Mouse (Mus musculus): Measurements from ENCODE around the gene Cotl1.

Gene Cotl1

GRCm38 (mm10) chr8:119786871-119787270, 53.5 kb downstream of the Cotl1 start:
- DNase-seq (ENCODE audit: low spot score) = no peak

DNA sequence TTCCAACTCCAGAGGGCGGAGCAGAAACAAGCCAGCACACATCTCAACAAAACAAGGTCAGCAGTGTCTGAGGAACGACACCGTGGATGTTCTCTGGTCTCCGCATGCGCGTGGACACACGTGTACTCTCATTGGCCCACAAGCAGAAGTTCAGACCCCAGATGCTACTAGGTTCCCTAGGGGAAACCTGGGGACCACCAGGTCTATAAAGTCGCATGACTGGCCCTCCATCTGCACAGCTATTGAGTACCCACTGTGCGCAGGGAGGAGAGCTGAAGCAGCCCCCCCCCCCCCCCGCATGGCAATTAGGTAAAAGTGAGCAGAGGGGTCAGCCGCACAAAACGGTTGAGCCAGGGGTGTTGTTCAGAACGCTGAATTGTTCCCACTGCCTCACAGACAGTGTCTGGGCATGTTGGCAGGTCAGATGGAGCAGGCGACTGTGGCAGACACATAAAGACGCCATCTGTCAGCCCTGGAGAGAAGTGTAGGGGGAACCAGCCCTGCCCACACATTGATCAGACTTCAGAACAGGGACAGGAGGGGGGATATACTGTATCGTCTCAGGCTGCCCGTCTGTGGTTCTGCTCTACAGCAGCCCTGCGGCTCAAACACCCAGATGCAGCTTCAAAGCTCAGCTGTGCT, 54.5 kb downstream of the Cotl1 start:
- peak; percentile 59 for DNase-seq (ENCODE audit: low spot score)

DNA sequence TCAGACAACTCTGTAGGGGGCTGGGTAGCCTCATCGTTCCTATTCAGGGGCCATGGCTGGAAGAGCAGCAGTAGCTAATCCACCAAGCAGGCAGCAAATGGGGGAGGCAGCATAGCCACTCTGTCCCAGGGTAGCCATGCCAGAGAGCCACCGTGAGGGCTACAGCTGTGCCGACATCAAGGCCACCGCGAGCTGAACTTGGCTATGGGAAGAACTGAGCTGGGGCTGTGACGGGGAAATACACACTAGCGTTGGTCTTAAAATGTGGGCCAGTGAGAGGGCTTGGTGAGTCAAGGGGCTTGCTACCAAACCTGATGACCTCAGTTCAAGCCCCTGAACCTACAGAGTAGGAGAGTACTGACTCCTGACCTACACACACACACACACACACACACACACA, 55.7 kb downstream of the Cotl1 start:
- DNase-seq (ENCODE audit: low spot score) = no peak

DNA sequence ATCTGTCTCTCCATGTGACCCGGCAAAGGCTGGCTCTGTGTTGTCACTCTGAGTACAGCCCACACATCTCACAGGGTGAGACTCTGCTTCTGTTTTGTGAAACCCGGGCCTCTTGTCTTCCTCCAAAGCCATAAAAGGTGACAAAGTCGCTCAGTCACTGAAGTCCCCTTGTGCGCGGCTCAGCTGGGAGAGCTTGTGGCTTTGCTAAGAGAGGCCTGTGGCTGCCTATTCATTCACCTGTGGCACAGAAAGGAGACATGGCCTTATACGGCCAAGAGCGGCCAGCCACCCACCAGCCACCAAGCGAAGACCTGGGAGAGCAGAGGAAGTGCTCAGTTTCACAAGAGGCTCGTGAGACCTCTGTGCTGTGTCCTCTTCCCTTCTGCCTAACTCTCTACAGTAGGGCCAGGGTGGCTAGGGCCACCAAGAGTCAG, 56.2 kb downstream of the Cotl1 start:
- DNase-seq (ENCODE audit: low spot score) = no peak

GRCm38 (mm10) chr8:119783579-119783978, 56.8 kb downstream of the Cotl1 start:
- DNase-seq (ENCODE audit: low spot score) = no peak

DNA sequence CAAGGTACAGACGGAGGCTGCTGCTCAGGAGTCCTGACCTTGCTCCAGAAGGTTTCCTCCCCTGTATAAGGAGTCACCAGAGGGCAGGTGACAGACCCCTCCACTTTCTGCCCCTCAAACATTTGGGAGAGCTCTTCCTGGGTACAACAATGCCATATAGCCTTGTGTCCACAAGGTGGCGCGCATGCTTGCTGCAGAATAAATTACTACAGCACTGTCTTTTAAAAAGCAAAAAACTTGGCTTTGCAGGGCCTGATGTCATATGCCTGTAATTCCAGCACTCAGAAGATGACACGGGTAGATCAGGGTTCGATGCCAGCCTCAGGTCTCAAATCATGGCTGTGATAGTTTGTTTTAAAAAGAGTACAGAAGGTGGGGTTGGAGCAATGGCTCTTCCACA, 57.6 kb downstream of the Cotl1 start:
- peak; percentile 90 for DNase-seq (ENCODE audit: low spot score)

DNA sequence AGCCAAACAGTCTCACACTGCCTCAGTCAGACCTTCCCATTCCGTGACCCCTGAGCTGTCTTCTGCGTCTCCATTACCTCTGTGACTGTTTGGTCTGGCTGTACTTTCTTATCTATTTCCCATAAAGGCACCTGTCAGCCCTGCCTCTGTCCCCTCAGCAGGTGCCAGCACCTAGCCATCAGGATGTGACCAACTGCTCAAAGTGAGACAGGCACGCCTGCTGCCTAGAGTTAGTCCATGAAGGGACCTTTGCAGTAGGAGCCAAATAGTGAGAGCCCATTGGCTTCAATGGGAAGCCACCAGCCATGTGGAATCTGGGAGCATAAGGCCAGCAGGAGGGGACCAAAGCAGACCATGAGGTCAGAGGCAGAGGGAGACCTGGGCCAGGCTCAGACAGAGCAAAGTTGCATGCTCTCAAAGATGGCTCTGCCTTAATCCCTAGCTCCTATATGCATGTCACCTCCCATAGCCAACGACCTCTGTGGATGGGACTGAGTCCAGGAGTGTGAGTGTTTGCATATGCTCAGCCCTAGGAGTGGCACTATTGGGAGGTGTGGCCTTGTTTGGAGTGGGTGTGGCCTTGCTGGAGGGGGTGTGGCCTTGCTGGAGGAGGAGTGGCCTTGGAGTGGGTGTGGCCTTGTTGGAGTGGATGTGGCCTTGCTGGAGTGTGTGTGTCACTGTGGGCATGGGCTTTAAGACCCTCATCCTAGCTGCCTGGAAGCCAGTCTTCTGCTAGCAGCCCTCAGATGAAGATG, 59.1 kb downstream of the Cotl1 start:
- no peak for DNase-seq (ENCODE audit: low spot score)

DNA sequence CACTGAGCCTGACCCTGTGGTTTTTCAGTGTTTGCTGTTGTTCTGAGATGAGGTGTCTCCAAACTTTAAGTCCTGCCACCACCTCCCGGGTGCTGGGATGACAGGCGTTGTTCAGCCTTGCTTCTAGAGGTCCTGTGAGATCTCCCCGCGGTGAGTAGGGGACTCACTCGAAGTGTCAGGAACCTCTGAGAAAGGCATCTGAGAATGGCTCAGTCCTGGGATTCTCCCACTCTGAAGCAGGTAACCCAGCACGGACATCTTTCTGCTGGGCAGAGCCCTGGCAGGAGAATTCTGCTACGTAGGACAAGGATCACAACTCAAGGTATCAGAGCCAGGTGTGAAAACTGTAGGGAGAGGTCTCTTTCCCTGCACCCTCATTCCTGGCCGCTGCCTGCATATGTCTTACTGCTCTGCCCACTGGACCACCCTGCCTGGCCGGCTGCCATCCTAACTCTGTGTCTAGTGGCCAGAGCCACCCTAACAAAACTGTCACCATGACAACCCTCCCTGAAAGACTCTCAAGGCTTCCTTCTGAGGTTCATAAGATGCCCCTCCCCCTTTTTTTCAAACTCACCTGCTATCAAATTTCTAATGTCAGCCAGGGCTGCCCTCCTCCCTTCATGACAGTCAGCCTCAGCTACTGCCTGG, 59.8 kb downstream of the Cotl1 start:
- no peak for DNase-seq (ENCODE audit: low spot score)

DNA sequence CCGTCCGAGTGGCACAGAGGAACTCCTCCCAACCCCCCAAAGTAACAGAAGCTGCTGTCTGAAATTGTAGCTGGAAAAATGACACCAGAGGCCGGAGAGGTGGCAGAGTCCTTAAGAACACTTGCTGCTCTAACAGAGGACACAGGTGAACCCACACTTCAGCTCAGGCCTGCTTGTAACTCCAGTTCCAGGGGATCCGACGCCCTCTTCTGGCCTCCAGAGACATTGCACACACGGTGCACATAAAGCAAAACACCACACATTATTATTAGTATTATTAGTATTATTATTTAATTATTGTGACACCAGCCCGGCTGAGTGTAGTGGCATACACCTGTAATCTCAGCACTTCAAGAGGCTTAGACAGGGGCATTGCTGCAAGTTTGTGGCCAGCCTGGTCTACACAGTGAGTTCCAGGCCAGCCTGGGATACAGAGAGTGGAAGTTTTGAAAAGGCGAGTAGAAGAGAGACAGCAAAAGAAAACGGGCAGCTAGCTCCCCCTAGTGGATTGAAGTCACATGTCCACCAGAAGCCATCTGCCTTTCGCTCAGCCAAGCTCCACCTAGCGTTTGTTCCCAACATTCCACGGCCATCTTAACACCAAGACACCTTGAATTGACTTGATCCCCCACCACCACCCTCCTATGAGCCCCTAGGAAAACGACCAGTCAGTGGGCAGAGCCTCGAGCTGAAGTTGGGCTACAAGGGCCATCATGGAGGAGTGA, 61.2 kb downstream of the Cotl1 start:
- DNase-seq (ENCODE audit: low spot score) = peak; percentile 95

- peak; percentile 100 for DNase-seq (ENCODE audit: low spot score)
Observed at GRCm38 (mm10) chr8:119778263-119778662, 62.1 kb downstream of the Cotl1 start, which contains the start of gene Tldc1. Tldc1 (minus strand) TSS chr8:119778416.

- DNase-seq (ENCODE audit: low spot score) = peak; percentile 52
Observed at GRCm38 (mm10) chr8:119777765-119778164, 62.6 kb downstream of the Cotl1 start.

- no peak for DNase-seq (ENCODE audit: low spot score)
Observed at GRCm38 (mm10) chr8:119776668-119777245, 63.6 kb downstream of the Cotl1 start.

- no peak for DNase-seq (ENCODE audit: low spot score)
Observed at GRCm38 (mm10) chr8:119765761-119766444, 74.4 kb downstream of the Cotl1 start.

DNA sequence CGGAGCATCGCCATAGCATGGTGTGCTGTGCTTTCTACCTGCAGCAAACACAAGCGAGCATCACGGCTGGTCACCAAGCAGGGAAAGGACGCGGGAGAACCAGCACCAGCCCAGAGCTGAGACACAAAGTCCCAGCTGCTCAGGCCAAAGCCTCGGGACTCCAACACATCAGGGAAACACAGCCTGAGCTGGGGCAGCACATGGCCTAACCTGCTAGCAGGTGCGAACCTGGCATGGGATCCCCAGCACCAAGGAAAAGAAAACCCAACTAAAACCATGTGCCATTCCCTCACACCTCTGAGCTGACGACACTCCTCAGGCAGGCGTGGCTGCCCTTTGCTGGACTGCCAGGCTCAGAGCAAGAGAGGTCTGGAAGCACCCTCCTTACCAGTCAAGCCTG, 75.0 kb downstream of the Cotl1 start:
- no peak for DNase-seq (ENCODE audit: low spot score)

DNA sequence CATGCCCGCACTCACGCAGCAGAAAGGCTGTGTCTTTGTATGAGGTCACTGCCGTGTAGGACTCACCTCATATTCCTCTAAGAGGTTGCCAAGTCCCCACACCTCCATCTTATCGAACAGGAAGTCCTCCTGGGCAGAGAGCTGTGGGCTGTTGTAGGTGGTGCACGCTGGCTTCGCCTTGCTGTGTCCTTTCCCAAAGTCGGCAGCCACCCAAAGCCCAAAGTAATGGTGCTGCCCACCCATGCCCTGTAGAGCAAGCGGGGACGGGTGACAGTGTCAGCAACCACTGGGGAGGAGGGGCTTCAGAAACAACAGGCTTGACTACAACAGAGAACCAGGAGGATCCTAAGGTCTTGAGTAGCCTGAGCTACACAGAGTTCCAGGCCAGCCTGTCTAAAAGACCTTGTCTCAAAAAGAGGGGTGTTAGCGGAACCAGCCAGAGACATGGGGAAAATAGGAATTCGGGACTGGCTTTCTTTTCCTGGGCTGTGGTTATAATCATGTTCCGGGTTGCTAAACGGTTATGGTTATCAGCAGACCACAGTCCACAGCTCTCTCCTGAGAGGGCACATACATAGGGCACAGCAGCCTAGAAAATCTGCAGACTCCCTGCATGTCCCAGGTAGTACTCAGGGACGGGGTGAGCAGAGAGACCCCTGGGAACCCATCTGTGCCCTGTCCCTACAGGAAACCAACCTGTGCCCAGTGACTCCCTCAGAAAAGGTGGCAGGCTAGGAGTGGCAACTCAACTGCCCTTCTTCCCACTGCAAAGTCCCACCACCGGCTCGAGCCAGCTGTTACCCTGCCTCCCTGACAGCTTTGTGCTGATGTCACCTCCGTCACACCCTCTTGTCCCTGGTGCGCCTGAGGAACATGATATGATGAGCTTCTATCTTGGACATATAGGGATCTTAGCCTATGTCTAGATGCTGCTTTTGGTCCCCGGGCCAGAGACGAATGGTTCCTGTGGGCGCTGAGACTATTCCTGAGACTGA, 77.8 kb downstream of the Cotl1 start:
- DNase-seq (ENCODE audit: low spot score) = no peak

GRCm38 (mm10) chr8:119761692-119762091, 78.7 kb downstream of the Cotl1 start:
- DNase-seq (ENCODE audit: low spot score) = no peak
